Mouse (Mus musculus): ENCODE measurements around the gene Arl16. TPM values are rescaled to one million over a fixed set of nuclear protein-coding genes. Genes with fewer than 3 reads are reported as not detected.

Gene Arl16
- polyA plus RNA-seq, 1 experiment from 2014 or later: 58.2 TPM

DNA sequence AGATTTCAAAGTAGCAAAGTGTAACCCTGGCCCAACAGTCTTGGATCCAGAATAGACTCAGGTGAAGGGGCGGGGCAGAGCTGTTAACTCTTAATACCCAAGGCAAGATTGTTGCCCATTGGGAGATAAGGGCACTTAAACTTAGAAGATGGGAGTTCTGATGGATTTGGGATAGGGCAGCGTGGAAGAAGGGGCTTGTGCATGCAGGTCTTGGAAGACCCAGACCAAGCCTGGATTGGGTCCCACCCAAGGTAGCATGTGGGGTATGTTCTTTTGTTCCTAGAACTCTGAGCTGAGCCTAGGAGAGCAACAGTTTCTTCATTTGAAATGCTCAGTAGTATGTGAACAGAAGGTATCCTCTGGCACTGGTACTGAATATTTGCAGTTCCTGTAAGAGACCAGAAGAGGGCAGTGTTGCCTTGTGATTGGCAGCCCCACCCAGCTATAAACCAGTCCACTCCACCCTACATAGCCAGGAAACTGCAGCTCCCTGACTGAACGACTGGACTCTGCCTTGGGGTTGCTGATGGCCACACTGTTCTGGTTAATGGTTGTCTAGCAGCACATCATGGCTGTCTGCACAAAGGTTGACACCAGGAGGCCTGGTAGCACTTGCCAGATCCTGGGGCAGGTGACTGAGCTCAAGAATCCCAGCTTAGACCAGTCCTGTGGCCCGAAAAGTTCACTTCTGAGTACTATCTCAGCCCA is 21.8 kb upstream of the Arl16 start:
- H3K9ac ChIP-seq (ENCODE audit: low read depth, low read length): no peak overlapping the region
- no peaks in the 10 kb centered on the region for H3K27me3 ChIP-seq (ENCODE audit: control insufficient read depth, insufficient read depth, low read length)
- H3K9me3 ChIP-seq (ENCODE audit: control insufficient read depth, low read length): no peaks in the 10 kb centered on the region
- H3K4me3 ChIP-seq (ENCODE audit: low read depth, low read length): no peak overlapping the region
- H3K4me2 ChIP-seq (replicated peaks; ENCODE audit: low read depth, low read length): no peak overlapping the region
- 70% methylated on average over 4 of the region's 4 CpGs for WGBS
- peaks cover 14% of the 10 kb centered on the region for H3K4me1 ChIP-seq (replicated peaks; ENCODE audit: control insufficient read depth, insufficient read depth, low read length)
- H3K36me3 ChIP-seq (ENCODE audit: control insufficient read depth, insufficient read depth, low read length): no peaks in the 10 kb centered on the region; the same call in 1 of the 2 replicates
- DNase-seq (ENCODE audit: low spot score): peak; percentile 85
- peak; percentile 25 for ATAC-seq (ENCODE audit: low FRiP score)
- H3K27ac ChIP-seq (ENCODE audit: low read depth, low read length): no peak overlapping the region

GRCm38 (mm10) chr11:120488516-120488915 is 21.1 kb upstream of the Arl16 start:
- no peaks in the 10 kb centered on the region for H3K36me3 ChIP-seq (ENCODE audit: control insufficient read depth, insufficient read depth, low read length)
- no peak overlapping the region for H3K9ac ChIP-seq (ENCODE audit: low read depth, low read length)
- 77% methylated on average over 4 of the region's 4 CpGs for WGBS
- no peak overlapping the region for H3K4me3 ChIP-seq (ENCODE audit: low read depth, low read length)
- H3K27me3 ChIP-seq (ENCODE audit: control insufficient read depth, insufficient read depth, low read length): no peaks in the 10 kb centered on the region
- H3K9me3 ChIP-seq (ENCODE audit: control insufficient read depth, low read length): no peaks in the 10 kb centered on the region
- H3K27ac ChIP-seq (ENCODE audit: low read depth, low read length): no peak overlapping the region
- DNase-seq (ENCODE audit: low spot score) (no peak), ATAC-seq (ENCODE audit: low FRiP score) (no peak)
- H3K4me1 ChIP-seq (replicated peaks; ENCODE audit: control insufficient read depth, insufficient read depth, low read length): peaks cover 14% of the 10 kb centered on the region
- no peak overlapping the region for H3K4me2 ChIP-seq (replicated peaks; ENCODE audit: low read depth, low read length)

GRCm38 (mm10) chr11:120485251-120485650 is 17.8 kb upstream of the Arl16 start:
- WGBS: 11% methylated on average over 10 of the region's 10 CpGs
- H3K4me2 ChIP-seq (replicated peaks; ENCODE audit: low read depth, low read length): peak overlapping the region; percentile 54
- peak overlapping the region; percentile 99 for H3K4me3 ChIP-seq (ENCODE audit: low read depth, low read length)
- H3K27ac ChIP-seq (ENCODE audit: low read depth, low read length): no peak overlapping the region
- H3K4me1 ChIP-seq (replicated peaks; ENCODE audit: control insufficient read depth, insufficient read depth, low read length): peaks cover 5% of the 10 kb centered on the region
- no peak for ATAC-seq (ENCODE audit: low FRiP score)
- H3K9ac ChIP-seq (ENCODE audit: low read depth, low read length): peak overlapping the region; percentile 91
- no peak for DNase-seq (ENCODE audit: low spot score)
- H3K27me3 ChIP-seq (ENCODE audit: control insufficient read depth, insufficient read depth, low read length): no peaks in the 10 kb centered on the region
- peaks cover 6% of the 10 kb centered on the region; the same call in 1 of the 2 replicates for H3K36me3 ChIP-seq (ENCODE audit: control insufficient read depth, insufficient read depth, low read length)
- H3K9me3 ChIP-seq (ENCODE audit: control insufficient read depth, low read length): no peaks in the 10 kb centered on the region

GRCm38 (mm10) chr11:120484265-120484981 is 17.0 kb upstream of the Arl16 start, which contains the start of gene Mrpl12:
Gene Mrpl12 (plus strand): TSS chr11:120484613.
- H3K4me1 ChIP-seq (replicated peaks; ENCODE audit: control insufficient read depth, insufficient read depth, low read length): peaks cover 5% of the 10 kb centered on the region
- ATAC-seq (ENCODE audit: low FRiP score) (peak; percentile 92), DNase-seq (ENCODE audit: low spot score) (peak; percentile 96)
- peak within 1 kb of the TSS; percentile 99 for H3K4me3 ChIP-seq (ENCODE audit: low read depth, low read length)
- peak within 1 kb of the TSS; percentile 54 for H3K4me2 ChIP-seq (replicated peaks; ENCODE audit: low read depth, low read length)
- WGBS: under 1% methylated on average over 57 of the region's 60 CpGs
- peak within 1 kb of the TSS; percentile 82 for H3K27ac ChIP-seq (ENCODE audit: low read depth, low read length)
- no peaks in the 10 kb centered on the region for H3K27me3 ChIP-seq (ENCODE audit: control insufficient read depth, insufficient read depth, low read length)
- peak within 1 kb of the TSS; percentile 91 for H3K9ac ChIP-seq (ENCODE audit: low read depth, low read length)
- H3K36me3 ChIP-seq (ENCODE audit: control insufficient read depth, insufficient read depth, low read length): peaks cover 10% of the 10 kb centered on the region; the same call in 1 of the 2 replicates
- no peaks in the 10 kb centered on the region for H3K9me3 ChIP-seq (ENCODE audit: control insufficient read depth, low read length)

- Histone ChIP-seq H3K27me3 (ENCODE audit: control insufficient read depth, insufficient read depth, low read length) (no peaks in the 10 kb centered on the region), H3K9me3 (ENCODE audit: control insufficient read depth, low read length) (no peaks in the 10 kb centered on the region), H3K4me3 (ENCODE audit: low read depth, low read length) (no peak overlapping the region), H3K36me3 (ENCODE audit: control insufficient read depth, insufficient read depth, low read length) (peaks cover 19% of the 10 kb centered on the region), H3K4me1 (replicated peaks; ENCODE audit: control insufficient read depth, insufficient read depth, low read length) (peaks cover 5% of the 10 kb centered on the region), H3K9ac (ENCODE audit: low read depth, low read length) (peak overlapping the region; percentile 91), H3K4me2 (replicated peaks; ENCODE audit: low read depth, low read length) (peak overlapping the region; percentile 54), H3K27ac (ENCODE audit: low read depth, low read length) (no peak overlapping the region)
- whole genome bisulfite sequencing: 91% methylated on average over 7 of the region's 7 CpGs
- DNase-seq (ENCODE audit: low spot score): no peak
- ATAC-seq (ENCODE audit: low FRiP score): no peak
Measured at GRCm38 (mm10) chr11:120483448-120483934, 16.1 kb upstream of the Arl16 start.

DNA sequence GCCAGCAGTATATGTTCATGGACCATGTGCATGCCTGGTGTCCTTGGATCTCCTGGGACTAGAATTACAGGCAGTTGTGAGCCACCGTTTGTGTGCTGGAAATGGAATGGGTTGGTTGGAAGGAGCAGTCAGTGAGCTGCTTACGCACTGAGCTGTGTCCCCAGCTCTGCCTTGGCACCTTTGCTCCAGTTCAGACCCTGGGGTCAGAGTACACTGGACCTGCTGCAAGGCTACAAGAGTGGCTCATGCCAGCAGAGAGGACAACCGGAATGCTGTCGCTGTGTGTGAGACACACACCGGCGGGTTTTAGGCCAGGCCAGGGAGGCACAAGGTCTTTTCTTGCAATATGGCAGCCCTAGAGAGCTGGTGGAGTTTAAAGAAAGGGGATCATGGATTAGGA is 4.6 kb upstream of the Arl16 start:
- WGBS: 97% methylated on average over 6 of the region's 6 CpGs
- Histone ChIP-seq H3K9ac (ENCODE audit: low read depth, low read length) (no peak overlapping the region), H3K27ac (ENCODE audit: low read depth, low read length) (no peak overlapping the region), H3K9me3 (ENCODE audit: control insufficient read depth, low read length) (no peaks in the 10 kb centered on the region), H3K27me3 (ENCODE audit: control insufficient read depth, insufficient read depth, low read length) (no peaks in the 10 kb centered on the region), H3K4me2 (replicated peaks; ENCODE audit: low read depth, low read length) (no peak overlapping the region), H3K36me3 (ENCODE audit: control insufficient read depth, insufficient read depth, low read length) (peaks cover 22% of the 10 kb centered on the region), H3K4me3 (ENCODE audit: low read depth, low read length) (no peak overlapping the region), H3K4me1 (replicated peaks; ENCODE audit: control insufficient read depth, insufficient read depth, low read length) (peaks cover 6% of the 10 kb centered on the region; the same call in 1 of the 2 replicates)
- ATAC-seq (ENCODE audit: low FRiP score) (no peak), DNase-seq (ENCODE audit: low spot score) (no peak)

DNA sequence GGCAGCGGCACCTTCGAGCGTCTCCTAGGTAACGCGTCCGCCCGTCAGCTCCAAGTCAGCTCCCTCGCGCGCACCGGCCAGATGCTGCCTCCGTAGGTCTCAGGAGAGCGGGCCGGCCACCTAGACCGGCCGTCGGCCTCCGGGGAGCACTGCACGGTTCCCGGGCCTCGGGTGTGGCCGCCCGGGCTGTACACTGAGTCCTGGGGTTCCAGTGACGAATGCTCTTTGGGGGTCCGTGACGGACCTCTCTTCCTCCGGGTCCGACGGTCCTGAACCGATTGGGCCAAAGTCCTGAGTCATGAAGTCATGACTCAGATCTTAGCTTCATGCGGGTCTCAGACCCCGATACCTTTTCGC is 307 bp upstream of the Arl16 start:
- H3K4me1 ChIP-seq (replicated peaks; ENCODE audit: control insufficient read depth, insufficient read depth, low read length): peaks cover 9% of the 10 kb centered on the region; the same call in 1 of the 2 replicates
- H3K27ac ChIP-seq (ENCODE audit: low read depth, low read length): peak overlapping the region; percentile 65; the same call in 1 of the 2 replicates
- H3K4me2 ChIP-seq (replicated peaks; ENCODE audit: low read depth, low read length): peak overlapping the region; percentile 74
- DNase-seq (ENCODE audit: low spot score) (no peak), ATAC-seq (ENCODE audit: low FRiP score) (peak; percentile 73; the same call in 1 of the 2 replicates)
- H3K4me3 ChIP-seq (ENCODE audit: low read depth, low read length): peak overlapping the region; percentile 93
- 1% methylated on average over 33 of the region's 33 CpGs for WGBS
- H3K36me3 ChIP-seq (ENCODE audit: control insufficient read depth, insufficient read depth, low read length): peaks cover 16% of the 10 kb centered on the region
- no peaks in the 10 kb centered on the region for H3K27me3 ChIP-seq (ENCODE audit: control insufficient read depth, insufficient read depth, low read length)
- peak overlapping the region; percentile 89 for H3K9ac ChIP-seq (ENCODE audit: low read depth, low read length)
- H3K9me3 ChIP-seq (ENCODE audit: control insufficient read depth, low read length): no peaks in the 10 kb centered on the region

DNA sequence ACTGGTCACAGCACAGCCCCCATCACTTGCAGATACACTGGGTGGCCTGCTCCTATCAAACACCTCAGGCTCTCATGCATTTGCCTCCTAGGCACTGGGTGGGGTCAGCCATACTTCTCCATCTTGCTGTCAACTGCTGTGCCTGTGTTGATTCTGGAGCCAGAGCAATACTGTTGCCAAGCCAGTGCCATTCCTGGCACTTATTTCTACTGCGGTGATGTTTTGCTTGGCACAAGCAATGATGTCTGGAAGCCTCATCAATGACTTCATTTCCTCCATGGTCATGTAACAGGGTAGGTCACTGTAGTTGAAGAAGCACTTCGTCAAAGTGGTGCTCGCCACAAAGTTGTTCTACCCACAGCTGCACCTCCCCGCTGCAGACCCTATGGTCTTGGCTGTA is 1.9 kb downstream of the Arl16 start:
- peaks cover 9% of the 10 kb centered on the region; the same call in 1 of the 2 replicates for H3K4me1 ChIP-seq (replicated peaks; ENCODE audit: control insufficient read depth, insufficient read depth, low read length)
- 0 out of 2 replicates have a peak, but pooled peaks cover 6% of the 10 kb centered on the region for H3K36me3 ChIP-seq (ENCODE audit: control insufficient read depth, insufficient read depth, low read length)
- no peaks in the 10 kb centered on the region for H3K27me3 ChIP-seq (ENCODE audit: control insufficient read depth, insufficient read depth, low read length)
- no peak overlapping the region for H3K9ac ChIP-seq (ENCODE audit: low read depth, low read length)
- no peaks in the 10 kb centered on the region for H3K9me3 ChIP-seq (ENCODE audit: control insufficient read depth, low read length)
- WGBS: 93% methylated on average over 4 of the region's 4 CpGs
- no peak overlapping the region for H3K27ac ChIP-seq (ENCODE audit: low read depth, low read length)
- DNase-seq (ENCODE audit: low spot score) (no peak), ATAC-seq (ENCODE audit: low FRiP score) (no peak)
- no peak overlapping the region for H3K4me3 ChIP-seq (ENCODE audit: low read depth, low read length)
- no peak overlapping the region for H3K4me2 ChIP-seq (replicated peaks; ENCODE audit: low read depth, low read length)
